In genomic region chr2:174858835-174859215, GRCm38 (mm10) we compare ENCODE assay signal across 8 mouse cellular contexts.
DNase-seq lines count a peak whose midpoint lies in the region; ATAC-seq and TF ChIP-seq lines count a peak whose summit lies in the region.

No protein-coding gene starts in this region.

- H3K27ac ChIP-seq in lung, embryonic 16.5 days (ENCODE audit: low read length) = peak overlapping the region; percentile 74
- peak overlapping the region; percentile 73 for H3K27ac ChIP-seq in forebrain, embryonic 15.5 days (replicated peaks)
- H3K27ac ChIP-seq in stomach, postnatal 0 days (replicated peaks) = peak overlapping the region; percentile 83

- no peak overlapping the region for H3K4me3 ChIP-seq in lung, embryonic 16.5 days (ENCODE audit: low read length)
- H3K4me3 ChIP-seq in forebrain, embryonic 15.5 days = no peak overlapping the region
- H3K4me3 ChIP-seq in stomach, postnatal 0 days (ENCODE audit: low read depth, low read length) = no peak overlapping the region

- no peak for TF ChIP-seq EP300 in stomach, postnatal 0 days (optimal IDR thresholded peaks at IDR 0.05)

- H3K27me3 ChIP-seq in lung, embryonic 16.5 days (ENCODE audit: control insufficient read depth, insufficient read depth, low read depth, low read length) = no peaks in the 10 kb centered on the region
- no peaks in the 10 kb centered on the region for H3K27me3 ChIP-seq in forebrain, embryonic 15.5 days
- H3K27me3 ChIP-seq in stomach, postnatal 0 days (ENCODE audit: control insufficient read depth, insufficient read depth, low read length) = no peaks in the 10 kb centered on the region

- intact Hi-C loops in left cerebral cortex, postnatal 10 days (cut with DNase I) = loop anchor here (2.0 to 10.0 kb wide), 3 partner anchors 38 to 1274 kb away; no protein-coding TSS in a partner anchor

- ATAC-seq in lung, embryonic 16.5 days (ENCODE audit: low read depth) = peak; percentile 55
- peak; percentile 69 for ATAC-seq in forebrain, embryonic 15.5 days (replicated peaks)
- ATAC-seq in stomach, postnatal 0 days (ENCODE audit: low FRiP score, low TSS enrichment) = no peak
- no peak for ATAC-seq in megakaryocyte-erythroid progenitor cell, adult 5-6 weeks (replicated peaks; ENCODE audit: low FRiP score, low TSS enrichment, poor library complexity, severe bottlenecking)

- no peaks in the 10 kb centered on the region for H3K36me3 ChIP-seq in lung, embryonic 16.5 days (ENCODE audit: control insufficient read depth, insufficient read depth, low read length)
- H3K36me3 ChIP-seq in forebrain, embryonic 15.5 days = no peaks in the 10 kb centered on the region
- H3K36me3 ChIP-seq in stomach, postnatal 0 days (ENCODE audit: control insufficient read depth, insufficient read depth, low read length) = no peaks in the 10 kb centered on the region

- H3K4me1 ChIP-seq in lung, embryonic 16.5 days (replicated peaks; ENCODE audit: control insufficient read depth, insufficient read depth, low read length) = peaks cover 7% of the 10 kb centered on the region
- peaks cover 13% of the 10 kb centered on the region for H3K4me1 ChIP-seq in forebrain, embryonic 15.5 days
- peaks cover 5% of the 10 kb centered on the region; the same call in 1 of the 2 replicates for H3K4me1 ChIP-seq in stomach, postnatal 0 days (replicated peaks; ENCODE audit: control insufficient read depth, insufficient read depth)

- WGBS in lung, embryonic 16.5 days = 9% methylated on average over 2 of the region's 2 CpGs
- 4% methylated on average over 2 of the region's 2 CpGs for WGBS in forebrain, embryonic 15.5 days
- WGBS in stomach, postnatal 0 days = 18% methylated on average over 2 of the region's 2 CpGs

- peak overlapping the region; percentile 23 for H3K9ac ChIP-seq in lung, embryonic 16.5 days (ENCODE audit: low read length)
- 0 out of 2 replicates have a peak overlapping the region, but pooled peaks have one; percentile 17 for H3K9ac ChIP-seq in forebrain, embryonic 15.5 days (replicated peaks)
- no peak overlapping the region for H3K9ac ChIP-seq in stomach, postnatal 0 days (ENCODE audit: low read length)

- no peak for TF ChIP-seq CTCF in stomach, postnatal 0 days (IDR thresholded peaks at IDR 0.05; ENCODE audit: low read depth)

- H3K9me3 ChIP-seq in lung, embryonic 16.5 days (ENCODE audit: control insufficient read depth, low read length) = no peaks in the 10 kb centered on the region
- no peaks in the 10 kb centered on the region for H3K9me3 ChIP-seq in forebrain, embryonic 15.5 days
- H3K9me3 ChIP-seq in stomach, postnatal 0 days (ENCODE audit: control insufficient read depth, low read length) = no peaks in the 10 kb centered on the region

- no peak for DNase-seq in lung, postnatal 36 days
- DNase-seq in liver = peak; percentile 16
- DNase-seq in stomach, postnatal 0 days (ENCODE audit: low spot score) = no peak
- DNase-seq in testis, postnatal 10 days (ENCODE audit: low spot score) = no peak
- DNase-seq in left cerebral cortex, postnatal 10 days (ENCODE audit: extremely low spot score in 1 of 2, low spot score in 2 of 2) = no peak

- no peak overlapping the region for H3K4me2 ChIP-seq in lung, embryonic 16.5 days (ENCODE audit: low read depth, low read length)
- H3K4me2 ChIP-seq in forebrain, embryonic 15.5 days (replicated peaks) = peak overlapping the region; percentile 23; the same call in 1 of the 2 replicates
- H3K4me2 ChIP-seq in stomach, postnatal 0 days (replicated peaks; ENCODE audit: low read depth) = no peak overlapping the region; the same call in 1 of the 2 replicates

Comparison
In these comparisons a context has a peak if more than half of its experiments do, and no peak if none do; other contexts are left out.
1. ATAC-seq: peak in lung, embryonic 16.5 days (single experiment) and forebrain, embryonic 15.5 days (single experiment); none in stomach, postnatal 0 days (single experiment) and megakaryocyte-erythroid progenitor cell, adult 5-6 weeks (single experiment).
2. Peak in every context shown above with its lines, with median percentiles within 50 percentile points of each other: H3K27ac ChIP-seq.